32 mouse cellular contexts compared by ENCODE assay signal in the genomic region with DNA sequence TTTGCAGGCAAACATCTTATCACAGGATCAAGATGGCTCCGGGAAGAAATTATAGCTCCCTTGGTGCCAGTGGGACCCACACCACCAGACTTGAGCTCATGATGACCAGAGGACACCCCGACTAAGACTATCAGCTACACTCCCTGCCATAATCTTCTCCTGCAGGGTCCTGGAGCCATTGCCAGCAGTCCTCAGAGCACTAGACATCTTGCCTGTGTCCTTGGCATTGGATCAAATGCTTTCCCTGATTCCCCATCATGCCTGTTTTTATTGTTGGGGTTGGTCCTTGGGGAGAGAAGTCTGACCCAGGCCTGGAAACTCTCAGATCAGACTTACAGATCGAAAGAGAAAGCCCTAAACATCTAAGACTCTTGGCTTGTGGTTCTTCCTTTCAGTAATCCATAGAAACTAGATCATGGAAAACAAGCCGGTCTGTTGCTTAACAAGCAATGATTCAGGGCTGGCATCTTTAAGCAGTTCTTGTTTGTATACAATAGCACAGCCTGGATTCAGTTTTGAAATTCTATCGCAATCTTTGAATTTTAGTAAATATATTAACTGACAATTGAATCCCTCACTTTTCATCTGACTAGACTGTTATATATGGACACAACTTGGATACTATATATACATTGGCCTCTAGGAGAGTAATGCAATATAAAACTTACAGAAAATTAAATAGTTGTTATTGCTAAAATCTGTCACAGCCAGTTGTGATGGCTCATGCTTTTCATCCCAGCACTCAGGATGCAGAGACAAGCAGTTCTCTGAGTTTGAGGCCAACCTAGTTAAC.
A peak's percentile ranks its signal among the peaks of the same experiment; 100 is the strongest.
DNase-seq lines count a peak whose midpoint lies in the region; ATAC-seq and TF ChIP-seq lines count a peak whose summit lies in the region.
"Had no signal": no experiment of that assay in that cellular context is flagged by ENCODE, and none has a peak within 500 bp of the region (broad histone marks: within the 10 kb centered on the region; RNA-seq: fewer than 3 reads in every experiment).

No protein-coding gene starts in this region.

- H3K9ac ChIP-seq in lung, embryonic 14.5 days: no peak overlapping the region
- no peak overlapping the region for H3K9ac ChIP-seq in midbrain, postnatal 0 days (replicated peaks; ENCODE audit: low read length, poor library complexity, severe bottlenecking)
- no peak overlapping the region for H3K9ac ChIP-seq in midbrain, embryonic 15.5 days
- H3K9ac ChIP-seq in stomach, postnatal 0 days (ENCODE audit: low read length): no peak overlapping the region
- H3K9ac ChIP-seq: embryonic facial prominence, embryonic 15.5 days; forebrain, embryonic 13.5 days; hindbrain, embryonic 13.5 days; limb, embryonic 12.5 days; liver, embryonic 15.5 days; midbrain, embryonic 13.5 days had no signal

- no peak overlapping the region for H3K4me3 ChIP-seq in lung, embryonic 14.5 days (ENCODE audit: low read depth, low read length)
- no peak overlapping the region for H3K4me3 ChIP-seq in midbrain, postnatal 0 days (ENCODE audit: low read depth, low read length)
- no peak overlapping the region for H3K4me3 ChIP-seq in midbrain, embryonic 15.5 days
- no peak overlapping the region for H3K4me3 ChIP-seq in stomach, postnatal 0 days (ENCODE audit: low read depth, low read length)
- H3K4me3 ChIP-seq: embryonic facial prominence, embryonic 10.5 days; embryonic facial prominence, embryonic 15.5 days; forebrain, embryonic 13.5 days; hindbrain, embryonic 13.5 days; limb, embryonic 12.5 days; liver, embryonic 15.5 days; megakaryocyte, embryonic 14.5 days; midbrain, embryonic 13.5 days had no signal

- H3K4me1 ChIP-seq in lung, embryonic 14.5 days (ENCODE audit: insufficient read depth): no peaks in the 10 kb centered on the region
- H3K4me1 ChIP-seq in midbrain, postnatal 0 days (ENCODE audit: insufficient read depth, low read length): no peaks in the 10 kb centered on the region
- H3K4me1 ChIP-seq in midbrain, embryonic 15.5 days: no peaks in the 10 kb centered on the region
- no peaks in the 10 kb centered on the region for H3K4me1 ChIP-seq in stomach, postnatal 0 days (replicated peaks; ENCODE audit: control insufficient read depth, insufficient read depth)
- H3K4me1 ChIP-seq: embryonic facial prominence, embryonic 15.5 days; forebrain, embryonic 13.5 days; limb, embryonic 12.5 days; liver, embryonic 15.5 days; megakaryocyte, embryonic 14.5 days; midbrain, embryonic 13.5 days had no signal

- H3K4me2 ChIP-seq in lung, embryonic 14.5 days: no peak overlapping the region
- H3K4me2 ChIP-seq in midbrain, postnatal 0 days (ENCODE audit: low read depth, low read length, poor library complexity, severe bottlenecking): no peak overlapping the region
- H3K4me2 ChIP-seq in midbrain, embryonic 15.5 days: no peak overlapping the region
- H3K4me2 ChIP-seq in stomach, postnatal 0 days (replicated peaks; ENCODE audit: low read depth): no peak overlapping the region
- H3K4me2 ChIP-seq: embryonic facial prominence, embryonic 15.5 days; forebrain, embryonic 13.5 days; heart, embryonic 11.5 days; hindbrain, embryonic 13.5 days; limb, embryonic 12.5 days; liver, embryonic 15.5 days; midbrain, embryonic 13.5 days had no signal

- no peak for TF ChIP-seq EP300 in stomach, postnatal 0 days (optimal IDR thresholded peaks at IDR 0.05)

- no peaks in the 10 kb centered on the region for H3K36me3 ChIP-seq in lung, embryonic 14.5 days (ENCODE audit: insufficient read depth)
- no peaks in the 10 kb centered on the region for H3K36me3 ChIP-seq in midbrain, postnatal 0 days (ENCODE audit: insufficient read depth, low read length)
- no peaks in the 10 kb centered on the region for H3K36me3 ChIP-seq in midbrain, embryonic 15.5 days (replicated peaks)
- H3K36me3 ChIP-seq in stomach, postnatal 0 days (ENCODE audit: control insufficient read depth, insufficient read depth, low read length): no peaks in the 10 kb centered on the region
- H3K36me3 ChIP-seq: embryonic facial prominence, embryonic 10.5 days; embryonic facial prominence, embryonic 15.5 days; hindbrain, embryonic 13.5 days; limb, embryonic 12.5 days; liver, embryonic 15.5 days; midbrain, embryonic 13.5 days had no signal

- no peak for TF ChIP-seq CTCF in lung, embryonic 14.5 days (IDR thresholded peaks at IDR 0.05; ENCODE audit: low read depth)
- TF ChIP-seq CTCF in midbrain, postnatal 0 days (IDR thresholded peaks at IDR 0.05): no peak
- TF ChIP-seq CTCF in stomach, postnatal 0 days (IDR thresholded peaks at IDR 0.05; ENCODE audit: low read depth): no peak

- H3K27ac ChIP-seq in lung, embryonic 14.5 days (ENCODE audit: low read depth): no peak overlapping the region
- no peak overlapping the region for H3K27ac ChIP-seq in midbrain, postnatal 0 days (ENCODE audit: low read depth, low read length)
- H3K27ac ChIP-seq in midbrain, embryonic 15.5 days: no peak overlapping the region
- no peak overlapping the region for H3K27ac ChIP-seq in stomach, postnatal 0 days (replicated peaks)
- H3K27ac ChIP-seq: embryonic facial prominence, embryonic 10.5 days; embryonic facial prominence, embryonic 15.5 days; forebrain, embryonic 13.5 days; hindbrain, embryonic 13.5 days; limb, embryonic 12.5 days; liver, embryonic 15.5 days; midbrain, embryonic 13.5 days had no signal

- DNase-seq in cerebellum, adult 11 months: peak; percentile 39
- DNase-seq in cerebellum, adult 8-10 months: no peak
- DNase-seq in lung, embryonic 14.5 days: peak; percentile 14
- no peak for DNase-seq in lung, postnatal 36 days
- DNase-seq in midbrain, postnatal 0 days (ENCODE audit: low spot score): peak; percentile 74
- no peak for DNase-seq in stomach, postnatal 0 days (ENCODE audit: low spot score)
- DNase-seq: adrenal gland, adult 2 months; adrenal gland, postnatal 36 days; gastrocnemius, postnatal 36 days; heart, adult 18-20 months; heart, postnatal 36 days; kidney, adult 9 months; kidney, postnatal 10 days; layer of hippocampus, adult 9-11 months; right cerebral cortex, adult 18-20 months; right cerebral cortex, postnatal 4 days; thymus, adult 2 months; thymus, postnatal 4 days had no signal

- no peaks in the 10 kb centered on the region for H3K27me3 ChIP-seq in lung, embryonic 14.5 days (ENCODE audit: insufficient read depth, low read length)
- H3K27me3 ChIP-seq in midbrain, postnatal 0 days (ENCODE audit: insufficient read depth, low read length): no peaks in the 10 kb centered on the region
- H3K27me3 ChIP-seq in midbrain, embryonic 15.5 days (replicated peaks): no peaks in the 10 kb centered on the region
- no peaks in the 10 kb centered on the region for H3K27me3 ChIP-seq in stomach, postnatal 0 days (ENCODE audit: control insufficient read depth, insufficient read depth, low read length)
- H3K27me3 ChIP-seq: CH12.LX; embryonic facial prominence, embryonic 15.5 days; forebrain, embryonic 13.5 days; hindbrain, embryonic 13.5 days; limb, embryonic 12.5 days; liver, embryonic 15.5 days; megakaryocyte, embryonic 14.5 days; midbrain, embryonic 13.5 days had no signal

- WGBS in lung, embryonic 14.5 days: 71% methylated on average over 5 of the region's 5 CpGs
- WGBS in midbrain, postnatal 0 days: 76% methylated on average over 5 of the region's 5 CpGs
- 79% methylated on average over 5 of the region's 5 CpGs for WGBS in midbrain, embryonic 15.5 days
- 69% methylated on average over 5 of the region's 5 CpGs for WGBS in stomach, postnatal 0 days

- no peak for ATAC-seq in lung, embryonic 14.5 days (ENCODE audit: insufficient read depth)
- no peak for ATAC-seq in midbrain, postnatal 0 days (ENCODE audit: low FRiP score)
- ATAC-seq in midbrain, embryonic 15.5 days (replicated peaks): no peak
- no peak for ATAC-seq in erythroblast, adult 5-6 weeks (replicated peaks; ENCODE audit: low FRiP score, poor library complexity, severe bottlenecking)
- no peak for ATAC-seq in stomach, postnatal 0 days (ENCODE audit: low FRiP score, low TSS enrichment)
- ATAC-seq: activated CD4-positive, CD25-positive, alpha-beta regulatory T cell, adult 4 months; forebrain, embryonic 13.5 days; intestine, postnatal 0 days; midbrain, embryonic 13.5 days had no signal

- no peaks in the 10 kb centered on the region for H3K9me3 ChIP-seq in lung, embryonic 14.5 days (ENCODE audit: low read depth, low read length)
- no peaks in the 10 kb centered on the region for H3K9me3 ChIP-seq in midbrain, postnatal 0 days (ENCODE audit: low read length)
- H3K9me3 ChIP-seq in midbrain, embryonic 15.5 days: no peaks in the 10 kb centered on the region
- no peaks in the 10 kb centered on the region for H3K9me3 ChIP-seq in stomach, postnatal 0 days (ENCODE audit: control insufficient read depth, low read length)
- H3K9me3 ChIP-seq: embryonic facial prominence, embryonic 10.5 days; embryonic facial prominence, embryonic 15.5 days; forebrain, embryonic 13.5 days; hindbrain, embryonic 13.5 days; limb, embryonic 12.5 days; liver, embryonic 15.5 days; midbrain, embryonic 13.5 days had no signal

Comparison
In these comparisons a context has a peak if more than half of its experiments do, and no peak if none do; other contexts are left out.
1. DNase-seq: peak in cerebellum, adult 11 months (single experiment), lung, embryonic 14.5 days (single experiment) and midbrain, postnatal 0 days (single experiment); none in cerebellum, adult 8-10 months (single experiment), lung, postnatal 36 days (single experiment) and stomach, postnatal 0 days (single experiment).